Mouse (Mus musculus) layer of hippocampus, adult 11-12 months (tissue): Measurements from ENCODE around the gene Irf2bpl.

Source experiments
- DNase-seq: peaks from one replicate; pipeline ENCODE4 v3.0.0; 2022; ENCODE audit warnings: low spot score

Gene Irf2bpl

DNA sequence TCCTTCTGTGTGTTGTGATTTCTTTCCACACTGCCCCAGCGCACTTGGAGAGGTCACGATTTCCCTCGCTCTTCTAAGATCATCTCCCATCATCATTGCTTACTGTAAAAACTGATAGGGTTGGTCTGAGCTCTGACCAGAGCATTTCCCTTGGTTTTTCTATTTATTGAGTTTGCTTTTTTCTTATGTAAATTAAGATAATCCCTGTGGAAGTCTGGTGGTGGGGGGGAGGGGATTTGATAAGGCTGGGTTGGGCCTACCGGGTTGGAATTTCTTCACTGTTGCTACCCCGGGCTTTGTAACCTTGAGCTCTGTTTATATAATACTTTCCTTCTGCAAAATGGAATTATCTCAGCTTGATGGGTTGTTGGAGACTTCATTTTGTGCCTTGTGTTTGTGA is 1.1 kb upstream of the Irf2bpl start:
- no peak for DNase-seq

DNA sequence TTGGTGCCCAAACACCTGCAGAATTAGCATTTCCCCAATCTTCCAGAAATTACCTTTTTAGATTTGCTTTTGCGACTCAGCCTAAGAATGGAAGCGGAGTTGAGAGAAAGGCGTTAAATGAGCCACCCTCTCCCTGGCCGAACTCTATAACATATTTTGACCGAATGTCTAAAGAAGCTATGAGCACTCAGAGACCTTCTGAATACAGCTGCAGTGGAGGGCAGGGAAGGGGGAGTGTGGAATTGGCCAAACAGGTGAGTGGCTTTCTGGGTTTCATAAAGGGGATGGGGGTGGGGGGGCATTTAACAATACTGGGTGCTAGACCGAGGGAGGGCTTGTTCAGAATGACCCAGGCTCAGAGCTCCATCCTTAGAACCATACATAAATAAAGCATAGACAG is 738 bp upstream of the Irf2bpl start:
- no peak for DNase-seq

- DNase-seq, result peak; percentile 60
Measured at GRCm38 (mm10) chr12:86883280-86884196, 1.1 kb downstream of the Irf2bpl start.

DNA sequence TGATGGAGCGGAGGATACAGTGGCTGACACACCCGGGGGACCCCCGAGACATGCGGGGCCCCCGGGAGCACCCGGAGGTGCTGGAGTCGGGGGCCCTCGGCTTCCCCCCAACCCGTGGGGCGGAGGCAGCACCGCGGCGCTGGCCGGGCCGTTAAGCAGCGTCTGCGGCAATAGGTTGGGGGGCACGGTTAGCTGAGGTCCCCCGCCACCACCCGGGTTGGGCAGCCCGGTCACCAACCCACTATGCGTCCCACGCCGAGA is 1.6 kb downstream of the Irf2bpl start:
- DNase-seq, result no peak

GRCm38 (mm10) chr12:86882279-86883018 is 2.1 kb downstream of the Irf2bpl start:
- peak; percentile 79 for DNase-seq

GRCm38 (mm10) chr12:86881809-86882278 is 2.8 kb downstream of the Irf2bpl start:
- no peak for DNase-seq

GRCm38 (mm10) chr12:86880090-86880723 is 4.4 kb downstream of the Irf2bpl start:
- DNase-seq, result no peak

- no peak for DNase-seq
Measured at GRCm38 (mm10) chr12:86879446-86880085, 5.0 kb downstream of the Irf2bpl start.

GRCm38 (mm10) chr12:86878426-86879353 is 5.9 kb downstream of the Irf2bpl start:
- no peak for DNase-seq

DNA sequence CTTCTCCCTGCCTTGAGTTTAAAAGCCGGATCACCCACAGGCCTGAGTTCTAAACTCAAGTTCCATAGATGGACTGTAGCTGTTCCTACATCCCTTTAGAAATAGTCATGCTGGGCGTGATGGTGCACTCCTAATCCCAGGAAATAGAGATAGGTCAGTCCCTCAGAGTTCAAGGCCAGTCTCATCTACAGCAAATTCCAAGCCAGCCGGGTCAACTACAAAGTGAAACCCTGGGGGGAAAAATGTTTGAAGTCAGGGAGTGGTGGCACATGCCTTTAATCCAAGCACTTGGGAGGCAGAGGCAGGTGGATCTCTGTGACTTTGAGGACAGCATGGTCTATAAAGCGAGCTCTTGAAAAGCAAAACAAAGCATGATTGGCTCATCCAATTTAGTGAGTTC is 7.6 kb downstream of the Irf2bpl start:
- no peak for DNase-seq

DNA sequence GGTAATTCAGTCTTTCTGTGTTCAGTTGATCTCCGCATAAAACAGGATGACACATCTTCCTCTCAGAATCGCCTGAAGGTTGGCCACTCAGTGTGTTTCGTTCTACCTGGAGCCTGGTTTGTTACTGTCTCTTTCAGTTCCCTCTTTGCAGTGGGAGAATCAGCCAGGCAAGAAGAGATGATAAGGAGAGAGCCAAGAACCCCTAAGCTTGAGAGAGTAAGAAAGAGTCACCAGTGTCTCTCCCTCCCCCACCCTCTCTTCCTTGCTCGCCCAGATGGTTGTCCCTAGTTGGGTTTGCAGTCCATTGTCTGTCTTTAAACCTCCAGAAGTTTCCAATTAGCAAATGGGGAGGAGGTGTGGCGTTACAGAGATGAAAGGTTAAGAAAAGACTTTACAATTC is 8.5 kb downstream of the Irf2bpl start:
- no peak for DNase-seq

DNA sequence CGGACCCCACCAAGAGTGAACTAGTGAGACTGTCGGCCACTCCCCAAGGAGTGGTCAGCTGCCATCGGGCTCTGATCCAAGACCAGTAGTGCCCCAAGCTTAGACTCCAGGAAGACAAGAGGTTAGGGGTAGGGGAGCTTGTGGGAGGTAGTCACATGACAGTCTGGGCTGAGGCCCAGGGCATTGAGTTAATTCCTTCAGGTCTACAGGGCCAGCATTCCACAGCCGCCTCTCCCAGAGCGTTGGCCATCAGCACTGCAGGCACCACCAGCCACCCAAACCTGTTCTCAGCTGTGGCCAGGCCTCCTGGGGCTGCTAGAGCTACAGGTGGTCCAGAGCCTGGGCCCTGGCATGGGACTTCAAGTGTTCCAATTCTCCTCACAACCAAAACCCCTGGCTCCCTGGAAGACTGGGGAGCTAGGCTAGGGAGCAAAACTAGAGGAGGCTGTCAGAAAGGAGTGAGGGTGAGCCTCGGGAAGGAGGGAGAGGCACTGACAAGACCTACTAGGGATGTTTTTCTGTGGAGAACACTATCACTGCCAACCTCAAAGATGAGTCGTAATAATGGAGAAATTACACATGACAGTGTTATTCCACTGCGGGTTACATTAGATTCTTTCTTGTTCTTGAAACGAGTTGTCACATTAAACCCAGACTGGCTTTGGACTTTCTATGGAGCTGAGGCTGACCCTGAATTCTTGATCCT is 12.1 kb downstream of the Irf2bpl start:
- DNase-seq, result no peak

GRCm38 (mm10) chr12:86871666-86872334 is 12.8 kb downstream of the Irf2bpl start:
- DNase-seq, result no peak

- no peak for DNase-seq
Measured at GRCm38 (mm10) chr12:86870996-86871395, 13.6 kb downstream of the Irf2bpl start.

DNA sequence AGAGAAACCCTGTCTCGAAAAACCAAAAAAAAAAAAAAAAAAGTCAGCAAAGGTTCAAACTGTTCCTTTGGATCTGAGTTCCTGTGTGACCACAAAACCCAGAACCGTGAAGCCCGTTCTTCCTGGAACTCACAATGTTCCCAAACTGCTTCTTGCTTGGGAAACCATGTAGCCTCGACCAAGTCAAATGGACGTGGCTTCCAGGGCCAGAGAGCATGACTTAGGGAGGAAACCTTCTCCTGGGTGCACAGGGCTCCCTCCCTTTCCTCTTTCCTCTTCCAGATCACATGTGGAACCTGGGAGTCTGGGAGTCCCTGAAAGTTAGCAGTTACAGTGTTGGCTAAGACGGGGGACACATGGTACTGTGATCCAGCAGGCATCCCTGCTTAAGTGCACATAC is 14.8 kb downstream of the Irf2bpl start:
- DNase-seq, result no peak

DNA sequence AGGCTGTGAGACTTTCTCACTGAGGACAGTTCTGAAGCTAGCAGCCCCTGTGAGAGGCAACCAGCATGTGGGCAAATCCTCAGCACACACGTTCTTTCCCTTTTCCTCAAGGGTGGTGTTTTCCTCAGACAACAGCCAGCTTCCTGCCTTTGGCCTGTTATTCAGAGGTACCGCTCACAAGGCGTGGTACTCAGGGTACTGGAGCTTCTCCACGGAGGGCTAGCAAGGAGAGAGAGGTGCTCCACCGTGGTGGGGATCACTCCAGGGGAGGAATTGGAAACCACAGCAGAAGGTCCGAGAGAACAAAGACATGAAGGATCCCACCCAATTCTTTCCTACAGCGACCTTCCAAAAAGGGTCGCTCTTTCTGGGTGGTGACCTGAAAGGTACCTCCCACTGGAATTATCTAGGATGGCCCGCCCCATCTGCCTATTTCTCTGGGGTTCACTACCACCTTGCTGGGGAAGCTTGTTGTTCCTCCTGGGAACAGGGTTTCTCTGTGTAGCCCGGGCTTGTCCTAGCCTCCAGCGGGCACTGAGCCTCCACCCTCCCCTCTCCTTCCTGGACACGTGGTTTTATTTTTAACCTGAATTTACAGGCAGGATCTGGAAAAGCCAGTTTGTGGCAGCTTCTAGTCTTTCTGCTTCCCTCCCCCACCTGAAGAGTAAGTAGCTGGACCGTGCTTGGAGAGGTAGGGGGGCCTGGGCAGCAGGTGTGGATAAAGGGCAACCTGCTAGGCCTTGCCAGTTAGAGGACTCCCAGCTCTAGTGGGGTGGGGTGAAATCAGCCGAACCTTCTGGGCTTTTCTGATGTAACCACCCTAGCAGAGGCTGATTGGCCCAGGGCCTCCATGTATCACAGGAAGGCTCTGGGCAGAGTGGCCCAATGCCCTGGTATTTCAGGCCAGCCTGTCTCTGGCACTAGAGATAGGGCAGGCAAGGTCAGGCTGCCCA is 17.1 kb downstream of the Irf2bpl start:
- DNase-seq, result no peak

DNA sequence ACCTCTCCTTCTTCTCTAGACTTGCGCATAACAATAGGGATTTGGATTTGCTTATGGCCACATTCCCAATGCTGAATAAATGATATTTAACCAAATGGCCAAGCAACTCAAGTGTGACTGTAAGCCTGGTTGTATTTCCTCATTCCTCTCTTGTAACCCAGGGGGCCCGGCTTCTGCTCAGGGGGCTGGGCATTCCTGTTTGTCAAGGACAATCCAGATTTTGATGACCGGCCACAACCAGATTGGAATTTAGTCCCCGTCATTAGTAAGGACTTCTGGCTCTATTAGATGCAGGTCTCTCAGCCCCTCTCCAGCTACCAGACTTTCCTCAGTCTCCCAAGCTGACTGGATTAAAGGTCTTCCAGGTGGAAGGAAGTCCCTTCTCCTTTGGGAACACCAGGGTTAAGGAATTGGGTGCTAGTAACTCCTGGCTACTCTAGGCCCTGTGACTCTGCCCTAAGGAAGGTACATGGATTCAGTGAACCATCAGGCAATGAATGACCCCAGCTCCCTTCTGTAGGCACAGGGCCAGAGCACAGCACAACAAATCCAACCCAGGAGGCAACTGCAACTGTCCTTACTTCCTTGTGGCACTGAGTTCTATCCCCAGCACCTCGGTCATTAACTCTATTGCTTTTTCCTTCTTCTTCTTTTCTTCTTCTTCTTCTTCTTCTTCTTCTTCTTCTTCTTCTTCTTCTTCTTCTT is 20.1 kb downstream of the Irf2bpl start:
- no peak for DNase-seq
